Mouse (Mus musculus): ENCODE data around the gene Fam205a3. TPM values are rescaled to one million over a fixed set of nuclear protein-coding genes. Genes with fewer than 3 reads are reported as not detected.
"Not testable (repeated sequence)": the region's sequence is repeated elsewhere in the genome, so short reads cannot be mapped to it uniquely, and the experiment has no call there.

The Fam205a3 gene
- polyA plus RNA-seq (2012; rRNA removed): not detected in 2 replicates

GRCm38 (mm10) chr4:42318034-42318433, at the start of gene Fam205a3:
Fam205a3 (plus strand) TSS chr4:42318334.
- WGBS: no CpG with 5 or more reads among the region's 1 CpGs
- not testable (repeated sequence) for H3K4me3 ChIP-seq (ENCODE audit: low read depth, low read length); H3K36me3 ChIP-seq (ENCODE audit: control insufficient read depth, insufficient read depth, low read length); H3K4me1 ChIP-seq (ENCODE audit: control insufficient read depth, insufficient read depth, insufficient read length, low read length); H3K27me3 ChIP-seq (ENCODE audit: control insufficient read depth, insufficient read depth, low read length); H3K27ac ChIP-seq (ENCODE audit: insufficient read depth, low read depth, low read length)

- not testable (repeated sequence) for H3K27ac ChIP-seq (ENCODE audit: insufficient read depth, low read depth, low read length); H3K27me3 ChIP-seq (ENCODE audit: control insufficient read depth, insufficient read depth, low read length); H3K4me1 ChIP-seq (ENCODE audit: control insufficient read depth, insufficient read depth, insufficient read length, low read length); H3K4me3 ChIP-seq (ENCODE audit: low read depth, low read length); H3K36me3 ChIP-seq (ENCODE audit: control insufficient read depth, insufficient read depth, low read length)
- no CpG with 5 or more reads among the region's 18 CpGs for WGBS
Measured at GRCm38 (mm10) chr4:42293967-42294366, 24.2 kb upstream of the Fam205a3 start, which contains the start of gene Gm21953. Gm21953 (plus strand) TSS chr4:42294267.

Other genes starting within 250 kb of the Fam205a3 start
- not detected in 2 replicates for gene Gm3893, start 227.1 kb upstream of the Fam205a3 start, polyA plus RNA-seq (2012; rRNA removed)
- gene Gm13304, start 203.5 kb upstream of the Fam205a3 start, polyA plus RNA-seq (2012; rRNA removed): not detected in 2 replicates
- not detected in 2 replicates for gene Gm13306, start 164.9 kb upstream of the Fam205a3 start, polyA plus RNA-seq (2012; rRNA removed)
- not detected in 2 replicates for gene Gm13305, start 149.7 kb upstream of the Fam205a3 start, polyA plus RNA-seq (2012; rRNA removed)
- not detected in 2 replicates for gene Gm10600, start 77.7 kb upstream of the Fam205a3 start, polyA plus RNA-seq (2012; rRNA removed)
- 0.57 TPM in 1 of 2 replicates, not detected in the other for gene Ccl21b, start 62.6 kb upstream of the Fam205a3 start, polyA plus RNA-seq (2012; rRNA removed)
- gene Gm21953, start 24.1 kb upstream of the Fam205a3 start, polyA plus RNA-seq (2012; rRNA removed): not detected in 2 replicates
- gene Gm21586, start 121.0 kb downstream of the Fam205a3 start, polyA plus RNA-seq (2012; rRNA removed): not detected in 2 replicates
- not detected in 2 replicates for gene Gm2163, start 148.4 kb downstream of the Fam205a3 start, polyA plus RNA-seq (2012; rRNA removed)
- gene Fam205a2, start 209.8 kb downstream of the Fam205a3 start, polyA plus RNA-seq (2012; rRNA removed): not detected in 2 replicates